Mouse (Mus musculus) myocyte (in vitro differentiated cells): Measurements from ENCODE around the gene Slc25a53.

Experiments used
- CEBPB ChIP-seq: IDR thresholded peaks from 2 replicates; pipeline ENCODE4 v1.6.1; 2011; ENCODE audit warnings: mild to moderate bottlenecking, moderate library complexity; ENCODE audit not compliant: poor library complexity, insufficient read depth, severe bottlenecking
- E2F4 ChIP-seq: IDR thresholded peaks from one replicate; pipeline ENCODE4 v1.6.1; 2011; ENCODE audit warnings: mild to moderate bottlenecking, control low read depth, moderate library complexity; ENCODE audit not compliant: insufficient read depth
- MAX ChIP-seq: IDR thresholded peaks from one replicate; pipeline ENCODE4 v1.6.1; 2011; ENCODE audit warnings: low read depth, mild to moderate bottlenecking, control low read depth
- MYOD1 ChIP-seq, 3 experiments: IDR thresholded peaks; one replicate each; pipeline ENCODE4 v1.6.1; 2011; ENCODE audit warnings: control low read depth in 2 of 3, low read depth in 2 of 3, mild to moderate bottlenecking in 2 of 3, moderate library complexity in 1 of 3; ENCODE audit not compliant: insufficient read length in 2 of 3, control insufficient read depth in 1 of 3
- MYOG ChIP-seq, 3 experiments: IDR thresholded peaks; one replicate each; pipeline ENCODE4 v1.6.1; 2011; ENCODE audit warnings: control low read depth in 2 of 3, low read depth in 2 of 3, mild to moderate bottlenecking in 2 of 3; ENCODE audit not compliant: insufficient read length in 2 of 3, control insufficient read depth in 1 of 3, insufficient read depth in 1 of 3
- POLR2A ChIP-seq: IDR thresholded peaks from one replicate; pipeline ENCODE4 v1.6.1; 2011; ENCODE audit warnings: low read depth, mild to moderate bottlenecking, control low read depth, moderate library complexity; ENCODE audit not compliant: insufficient read length
- SRF ChIP-seq: IDR thresholded peaks from one replicate; pipeline ENCODE4 v1.6.1; 2011; ENCODE audit warnings: low read depth; ENCODE audit not compliant: control insufficient read depth, insufficient read length
- USF1 ChIP-seq: IDR thresholded peaks from one replicate; pipeline ENCODE4 v1.6.1; 2011; ENCODE audit warnings: low read depth, mild to moderate bottlenecking, control low read depth, moderate library complexity

- TF ChIP-seq MYOD1 (IDR thresholded peaks at IDR 0.05; ENCODE audit: control insufficient read depth in 1 of 3, insufficient read length in 2 of 3, low read depth in 2 of 3) (no peak), POLR2A (no peak), SRF (no peak), MAX (no peak), USF1 (no peak), CEBPB (no peak), MYOG (IDR thresholded peaks at IDR 0.05; ENCODE audit: control insufficient read depth in 1 of 3, insufficient read depth in 1 of 3, insufficient read length in 2 of 3, low read depth in 2 of 3) (no peak), E2F4 (no peak)
These were observed at the start of gene Slc25a53 for GRCm38 (mm10) chrX:137038000-137038483.
